Mouse (Mus musculus) large intestine, adult 2 months (tissue): ENCODE data around the gene Hectd2. TPM values are rescaled to one million over a fixed set of nuclear protein-coding genes. Genes with fewer than 3 reads are reported as not detected.

Experiments
- DNase-seq: peaks from one replicate; pipeline ENCODE4 v3.0.0-alpha.2; 2012; ENCODE audit warnings: low read depth, low spot score
- WGBS: fragments of 180-500 bp; shearing (Covaris S2); methylation state at CpG from one replicate; pipeline ENCODE4 v1.1.7; 2018; 5-methylcytosine and 5-hydroxymethylcytosine counted together
- polyA plus RNA-seq: library from polyadenylated mRNA; depleted of rRNA; stranded (reverse); fragments of >200 nt; gene quantifications from 2 replicates; pipeline ENCODE4 v1.2.3, GENCODE M21; 2012; rRNA removed

Hectd2 gene
- 0.19 and 0.55 TPM in 2 replicates for polyA plus RNA-seq

- whole genome bisulfite sequencing = 6% methylated on average over 74 of the region's 92 CpGs
- DNase-seq = no peak
Measured at GRCm38 (mm10) chr19:36554046-36554784, at the start of gene Hectd2. Gene Hectd2 (plus strand): TSS chr19:36554639.

DNA sequence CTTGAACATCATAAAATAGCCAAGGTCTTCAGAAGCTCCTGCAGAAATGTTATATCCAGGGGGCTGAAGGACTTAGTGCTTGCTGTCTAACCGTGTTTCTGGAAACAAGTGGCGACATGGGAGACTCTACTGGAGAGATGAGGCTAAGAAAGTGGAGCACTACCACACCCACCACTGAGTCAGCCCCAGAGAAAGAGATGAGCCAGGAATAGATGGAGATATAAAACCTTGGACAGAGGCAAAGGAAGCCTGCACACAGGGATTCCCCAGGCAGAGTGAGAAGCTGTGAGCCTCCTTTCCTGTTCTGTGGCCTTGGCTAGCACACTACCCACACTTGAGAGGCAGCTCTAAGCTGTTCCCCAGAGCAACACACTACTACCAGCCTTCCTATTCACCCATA is 49.7 kb upstream of the Hectd2 start:
- DNase-seq = no peak
- 72% methylated on average over 2 of the region's 2 CpGs for WGBS

DNA sequence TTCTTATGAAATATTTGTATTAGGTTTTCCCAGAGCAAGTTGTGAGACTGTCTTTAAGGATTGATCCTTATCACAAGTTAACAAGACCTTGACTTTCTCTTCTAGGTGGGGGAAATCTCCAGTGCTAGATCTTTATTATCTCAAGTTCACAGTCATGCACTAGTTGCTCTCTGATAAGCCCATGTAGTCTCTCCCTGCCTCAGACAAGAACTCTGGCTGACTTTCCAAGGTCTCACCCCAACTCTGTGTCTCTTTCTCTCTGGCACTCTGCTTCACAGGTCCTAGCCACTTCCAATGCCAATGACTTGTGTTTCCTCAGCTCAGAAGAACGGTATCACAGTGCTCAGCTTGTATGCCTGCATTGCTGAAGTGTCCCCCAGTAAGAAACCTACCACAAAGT is 43.1 kb upstream of the Hectd2 start:
- DNase-seq = no peak
- WGBS = 97% methylated on average over 1 of the region's 1 CpGs

GRCm38 (mm10) chr19:36518461-36518860 is 36.0 kb upstream of the Hectd2 start:
- DNase-seq = no peak
- 60% methylated on average over 2 of the region's 2 CpGs for WGBS

DNA sequence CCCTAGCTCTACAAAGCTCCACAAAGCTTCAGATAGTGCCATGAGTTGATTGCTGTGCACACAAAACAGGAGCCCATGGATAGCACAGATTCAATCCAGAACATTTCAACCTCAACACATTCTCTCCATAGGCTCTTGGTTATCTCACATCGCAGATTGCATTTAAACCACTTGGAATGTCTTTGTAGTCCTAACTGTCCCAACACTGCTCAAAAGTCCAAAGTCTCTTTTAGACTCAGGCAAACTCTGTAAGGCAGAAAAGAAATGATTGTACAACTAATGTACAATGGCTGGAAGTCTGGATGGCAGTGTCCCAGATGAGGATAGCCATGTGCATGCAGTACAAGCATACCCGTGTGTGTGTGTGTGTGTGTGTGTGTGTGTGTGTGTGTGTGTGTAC is 32.9 kb upstream of the Hectd2 start:
- no peak for DNase-seq
- WGBS = 61% methylated on average over 2 of the region's 2 CpGs

DNA sequence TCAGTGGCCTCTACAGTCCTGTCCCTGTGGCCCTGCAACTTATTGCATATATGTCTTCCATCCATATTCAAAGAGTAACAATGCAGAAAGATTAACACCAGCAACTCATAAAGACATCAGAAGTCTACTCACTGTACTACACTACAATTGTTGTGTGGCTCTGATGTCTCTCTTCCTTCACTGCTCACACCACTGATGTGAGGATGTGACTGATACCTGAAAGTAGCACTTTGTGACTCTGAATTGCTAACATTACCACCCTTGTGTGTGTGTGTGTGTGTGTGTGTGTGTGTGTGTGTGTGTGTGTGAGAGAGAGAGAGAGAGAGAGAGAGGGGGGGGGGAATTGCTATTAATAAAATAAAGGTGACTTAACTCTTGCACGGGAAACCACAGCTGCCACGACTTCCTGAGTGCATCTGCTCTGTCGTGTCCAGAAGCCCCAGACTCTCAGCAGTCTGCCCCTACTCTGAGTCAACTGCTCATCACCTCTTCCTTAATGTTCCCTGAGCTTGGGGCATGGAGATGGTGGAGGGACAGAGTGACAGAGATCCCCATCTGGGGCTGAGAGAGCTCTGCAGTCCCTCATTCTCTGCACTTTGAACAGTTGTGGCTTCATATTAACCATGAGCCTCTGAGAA is 31.8 kb upstream of the Hectd2 start:
- WGBS = 42% methylated on average over 3 of the region's 3 CpGs
- no peak for DNase-seq

GRCm38 (mm10) chr19:36525071-36525470 is 29.4 kb upstream of the Hectd2 start:
- no peak for DNase-seq

GRCm38 (mm10) chr19:36533082-36533481 is 21.4 kb upstream of the Hectd2 start:
- no peak for DNase-seq
- 82% methylated on average over 5 of the region's 5 CpGs for WGBS

- 39% methylated on average over 17 of the region's 17 CpGs for WGBS
- no peak for DNase-seq
Measured at GRCm38 (mm10) chr19:36534011-36534765, 20.3 kb upstream of the Hectd2 start.

DNA sequence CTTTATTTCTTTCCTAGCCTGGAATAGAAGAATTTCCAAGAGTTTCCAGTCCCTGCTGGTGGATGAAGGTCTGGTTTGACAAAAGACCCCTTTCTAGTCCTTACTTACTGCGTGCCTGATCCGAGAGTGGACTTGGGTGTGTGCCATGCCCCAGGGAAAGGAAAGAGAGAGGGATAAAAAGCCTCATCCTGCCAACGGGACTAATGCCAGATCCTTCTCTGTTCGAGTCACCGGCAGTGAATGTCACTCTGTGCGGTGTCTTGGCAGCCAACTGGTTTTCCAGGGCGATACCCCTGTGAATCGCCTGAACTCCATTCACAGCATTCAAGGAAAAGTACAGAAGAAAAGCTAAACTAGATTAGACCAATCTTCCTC is 19.7 kb upstream of the Hectd2 start:
- peak; percentile 14 for DNase-seq
- 11% methylated on average over 8 of the region's 8 CpGs for WGBS

- WGBS = 37% methylated on average over 2 of the region's 2 CpGs
- DNase-seq = no peak
Measured at GRCm38 (mm10) chr19:36535186-36535585, 19.3 kb upstream of the Hectd2 start.

- WGBS = 62% methylated on average over 6 of the region's 6 CpGs
Measured at GRCm38 (mm10) chr19:36535878-36536277, 18.6 kb upstream of the Hectd2 start.

GRCm38 (mm10) chr19:36536929-36537328 is 17.5 kb upstream of the Hectd2 start:
- WGBS = 92% methylated on average over 11 of the region's 11 CpGs
- no peak for DNase-seq

More at GRCm38 (mm10) chr19:36535878-36536277, 18.6 kb upstream of the Hectd2 start:
- DNase-seq = no peak

DNA sequence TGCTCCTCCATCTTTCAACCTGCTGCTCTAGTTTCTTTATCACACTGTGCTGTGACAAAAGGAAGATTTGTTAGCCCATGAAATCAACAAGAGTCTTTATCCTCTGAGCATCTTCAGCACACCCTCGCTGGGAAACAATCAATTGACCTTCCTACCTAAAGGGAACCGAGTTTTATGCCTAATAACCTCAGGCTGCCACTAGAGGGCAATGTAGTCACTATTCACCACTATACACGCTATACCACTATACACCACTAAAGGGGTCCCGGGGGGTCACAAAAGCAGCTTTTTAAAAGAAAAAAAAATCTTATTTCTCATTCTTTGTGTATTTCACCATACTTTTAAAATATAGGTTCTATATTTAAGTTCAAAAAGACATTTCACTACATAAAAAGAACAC is 15.9 kb upstream of the Hectd2 start:
- WGBS = 3% methylated on average over 4 of the region's 4 CpGs
- peak; percentile 22 for DNase-seq

DNA sequence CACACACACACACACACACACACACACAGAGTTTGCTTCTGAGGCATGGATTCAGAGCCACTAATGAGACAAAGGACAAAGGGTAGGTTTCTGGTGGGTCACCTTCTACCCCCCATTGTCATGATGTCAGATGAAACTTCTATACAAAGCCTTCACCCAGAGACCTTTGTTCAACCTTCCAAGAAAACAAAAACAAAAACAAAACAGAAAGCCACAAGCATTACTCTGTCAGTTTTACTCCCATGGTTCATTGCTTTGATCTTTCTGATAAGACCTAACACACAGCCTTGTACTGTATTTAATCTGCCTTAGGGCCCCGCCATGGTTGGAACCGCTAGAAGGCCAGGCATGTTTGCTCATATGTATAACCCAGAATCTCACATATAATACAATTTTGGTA is 15.1 kb upstream of the Hectd2 start:
- 87% methylated on average over 2 of the region's 2 CpGs for WGBS
- DNase-seq = no peak

- WGBS = 56% methylated on average over 10 of the region's 10 CpGs
- no peak for DNase-seq
Measured at GRCm38 (mm10) chr19:36540012-36540606, 14.3 kb upstream of the Hectd2 start.

DNA sequence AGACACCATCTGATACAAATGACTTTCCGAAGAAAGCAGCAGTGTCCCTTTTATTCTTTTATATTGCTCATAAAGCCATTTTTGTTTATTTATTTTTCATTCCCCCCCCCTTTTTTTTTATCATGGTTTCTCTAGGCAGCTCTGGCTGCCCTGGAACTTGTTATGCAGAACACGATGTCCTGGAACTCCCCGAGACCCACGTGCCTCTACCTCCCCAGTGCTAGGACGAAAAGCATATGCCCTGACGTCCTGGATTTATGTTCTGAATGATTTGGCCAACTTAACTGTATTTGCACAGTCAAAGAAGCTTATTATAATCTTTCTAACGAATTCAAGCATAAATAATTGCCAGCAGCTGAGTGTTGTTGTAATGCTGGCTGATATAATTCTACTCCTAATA is 13.7 kb upstream of the Hectd2 start:
- WGBS = 55% methylated on average over 7 of the region's 7 CpGs
- no peak for DNase-seq

- DNase-seq = peak; percentile 16
- WGBS = 3% methylated on average over 20 of the region's 20 CpGs
Measured at GRCm38 (mm10) chr19:36553561-36554045, 836 bp upstream of the Hectd2 start.

- WGBS = under 1% methylated on average over 52 of the region's 53 CpGs
Measured at GRCm38 (mm10) chr19:36554785-36555595, 551 bp downstream of the Hectd2 start.

More at GRCm38 (mm10) chr19:36554785-36555595, 551 bp downstream of the Hectd2 start:
- DNase-seq = no peak
